In the genomic region with DNA sequence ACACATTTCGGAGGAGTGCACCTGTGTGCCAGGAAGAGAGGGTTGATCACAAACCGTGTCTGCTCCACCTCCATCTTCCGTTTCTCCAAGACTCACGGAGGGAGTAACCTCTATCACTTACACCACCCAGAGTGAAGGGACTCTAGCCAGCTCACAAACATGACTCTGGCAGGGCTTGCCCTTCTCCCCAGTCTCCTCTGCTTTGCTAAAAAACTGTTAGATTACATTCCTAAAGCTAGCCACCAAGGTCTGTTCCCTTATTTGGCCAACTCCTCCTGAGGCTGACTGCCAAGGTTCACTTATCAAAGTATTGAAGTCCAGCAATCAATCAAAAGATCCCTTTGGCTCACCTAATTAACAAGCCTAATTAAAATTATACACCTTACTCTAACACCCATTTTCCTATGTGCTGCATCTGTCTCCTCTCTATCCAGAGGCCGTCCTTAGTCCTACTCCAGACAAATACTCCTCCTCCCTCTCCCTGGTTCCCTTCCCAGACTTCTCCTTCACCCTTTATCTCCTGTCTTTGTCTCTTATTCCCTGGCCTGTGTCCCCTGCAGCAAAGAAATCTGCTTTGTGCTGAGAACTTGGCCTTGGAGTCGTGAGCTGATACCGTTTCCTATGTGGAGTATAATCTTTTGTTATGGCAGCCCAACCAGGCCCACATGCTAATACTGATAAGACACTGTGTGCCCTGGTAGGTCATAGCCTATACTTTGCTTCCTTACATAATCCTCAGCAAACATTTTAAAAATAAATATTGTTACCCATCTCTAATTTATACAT, we compare ENCODE assay signal across 9 mouse cellular contexts.
A peak's percentile ranks its signal among the peaks of the same experiment; 100 is the strongest.
DNase-seq lines count a peak whose midpoint lies in the region; ATAC-seq lines count a peak whose summit lies in the region.
"Had no signal": no experiment of that assay in that cellular context is flagged by ENCODE, and none has a peak within 500 bp of the region (broad histone marks: within the 10 kb centered on the region; RNA-seq: fewer than 3 reads in every experiment).

No protein-coding gene starts in this region.

- intact Hi-C loops in heart, postnatal 36 days (cut with DNase I): no loop called here
- intact Hi-C loops in heart, postnatal 10 days (cut with DNase I): no loop called here

- no peak for ATAC-seq in erythroid progenitor cell, adult 5-6 weeks (replicated peaks; ENCODE audit: low FRiP score, poor library complexity, severe bottlenecking)

- peak; percentile 84 for DNase-seq in heart, adult 11 months
- DNase-seq in heart, postnatal 36 days: no peak
- DNase-seq in ovary, adult 18-20 months (ENCODE audit: low spot score): peak; percentile 83
- no peak for DNase-seq in ovary, postnatal 10 days (ENCODE audit: low spot score)
- DNase-seq in heart, postnatal 10 days: peak; percentile 23 to 27
- no peak for DNase-seq in layer of hippocampus, adult 18-20 months (ENCODE audit: low spot score in 2 of 2)
- DNase-seq: gastrocnemius, postnatal 36 days; lung, embryonic 14.5 days had no signal

Comparison
In these comparisons a context has a peak if more than half of its experiments do, and no peak if none do; other contexts are left out.
1. DNase-seq: peak in heart, adult 11 months (single experiment), ovary, adult 18-20 months (single experiment) and heart, postnatal 10 days (2 of 2); none in heart, postnatal 36 days (0 of 2), ovary, postnatal 10 days (single experiment) and layer of hippocampus, adult 18-20 months (0 of 2).